Comparison of ENCODE assay signal across 8 mouse cellular contexts in genomic region chrX:162087291-162087690, GRCm38 (mm10).
DNase-seq lines count a peak whose midpoint lies in the region; ATAC-seq and TF ChIP-seq lines count a peak whose summit lies in the region.
"Had no signal": no experiment of that assay in that cellular context is flagged by ENCODE, and none has a peak within 500 bp of the region (broad histone marks: within the 10 kb centered on the region; RNA-seq: fewer than 3 reads in every experiment).

No protein-coding gene starts in this region.

- 41% methylated on average over 4 of the region's 4 CpGs for WGBS in forebrain, postnatal 0 days
- WGBS in midbrain, embryonic 15.5 days = 41% methylated on average over 4 of the region's 4 CpGs

- no peak for TF ChIP-seq CTCF in forebrain, postnatal 0 days (IDR thresholded peaks at IDR 0.05; ENCODE audit: low read depth)

- H3K27me3 ChIP-seq in forebrain, postnatal 0 days (ENCODE audit: insufficient read depth, low read length) = no peaks in the 10 kb centered on the region
- H3K27me3 ChIP-seq in midbrain, embryonic 15.5 days (replicated peaks) = peaks cover 9% of the 10 kb centered on the region; the same call in 1 of the 2 replicates

- no peaks in the 10 kb centered on the region for H3K9me3 ChIP-seq in forebrain, postnatal 0 days (ENCODE audit: low read length)
- no peaks in the 10 kb centered on the region for H3K9me3 ChIP-seq in midbrain, embryonic 15.5 days
- H3K9me3 ChIP-seq: heart, embryonic 13.5 days had no signal

- peak; percentile 94 for ATAC-seq in forebrain, postnatal 0 days
- peak; percentile 73 for ATAC-seq in midbrain, embryonic 15.5 days (replicated peaks)

- H3K4me3 ChIP-seq in forebrain, postnatal 0 days (ENCODE audit: low read depth, low read length) = no peak overlapping the region
- no peak overlapping the region for H3K4me3 ChIP-seq in midbrain, embryonic 15.5 days
- H3K4me3 ChIP-seq: heart, embryonic 13.5 days had no signal

- no peaks in the 10 kb centered on the region for H3K4me1 ChIP-seq in forebrain, postnatal 0 days (ENCODE audit: insufficient read depth)
- no peaks in the 10 kb centered on the region for H3K4me1 ChIP-seq in midbrain, embryonic 15.5 days
- H3K4me1 ChIP-seq: heart, embryonic 13.5 days had no signal

- no peak overlapping the region for H3K27ac ChIP-seq in forebrain, postnatal 0 days (ENCODE audit: low read depth, low read length)
- no peak overlapping the region for H3K27ac ChIP-seq in midbrain, embryonic 15.5 days
- H3K27ac ChIP-seq: heart, embryonic 13.5 days had no signal

- H3K4me2 ChIP-seq in forebrain, postnatal 0 days (ENCODE audit: low read depth) = no peak overlapping the region
- no peak overlapping the region for H3K4me2 ChIP-seq in midbrain, embryonic 15.5 days
- H3K4me2 ChIP-seq: heart, embryonic 13.5 days had no signal

- no peaks in the 10 kb centered on the region for H3K36me3 ChIP-seq in forebrain, postnatal 0 days (ENCODE audit: insufficient read depth)
- H3K36me3 ChIP-seq in midbrain, embryonic 15.5 days (replicated peaks) = no peaks in the 10 kb centered on the region
- H3K36me3 ChIP-seq: heart, embryonic 13.5 days had no signal

- no peak overlapping the region for H3K9ac ChIP-seq in forebrain, postnatal 0 days
- H3K9ac ChIP-seq in midbrain, embryonic 15.5 days = no peak overlapping the region
- H3K9ac ChIP-seq: heart, embryonic 13.5 days had no signal

- peak; percentile 31 for DNase-seq in adrenal gland, adult 8-10 months
- DNase-seq in brain, adult 2 months (ENCODE audit: low read depth, low spot score) = peak; percentile 43
- peak; percentile 43 for DNase-seq in forebrain, postnatal 0 days
- no peak for DNase-seq in kidney, postnatal 4 days
- DNase-seq in kidney, adult 8-10 months = no peak
- DNase-seq in urinary bladder, postnatal 36 days (ENCODE audit: low spot score in 2 of 2) = no peak

Comparison
In these comparisons a context has a peak if more than half of its experiments do, and no peak if none do; other contexts are left out.
1. DNase-seq: peak in adrenal gland, adult 8-10 months (single experiment), brain, adult 2 months (single experiment) and forebrain, postnatal 0 days (single experiment); none in kidney, postnatal 4 days (0 of 2), kidney, adult 8-10 months (0 of 2) and urinary bladder, postnatal 36 days (0 of 2).